Mouse (Mus musculus): Measurements from ENCODE around the gene Ubqlnl. TPM values are rescaled to one million over a fixed set of nuclear protein-coding genes. Genes with fewer than 3 reads are reported as not detected.

The Ubqlnl gene
- not detected in 2 replicates for polyA plus RNA-seq (2014; fragmentation: Nextera tagmentation; extraction: Ambion mirVana)

GRCm38 (mm10) chr7:104150456-104150855 lies at the start of gene Ubqlnl:
Gene Ubqlnl, minus strand, starts transcription at chr7:104150556.
- Histone ChIP-seq H3K27ac (ENCODE audit: low read depth) (no peak within 1 kb of the TSS), H3K36me3 (ENCODE audit: insufficient read depth) (no peaks in the 10 kb centered on the region), H3K9me3 (ENCODE audit: low read depth, low read length) (no peaks in the 10 kb centered on the region), H3K27me3 (ENCODE audit: insufficient read depth, low read length) (no peaks in the 10 kb centered on the region), H3K4me2 (no peak within 1 kb of the TSS), H3K9ac (no peak within 1 kb of the TSS), H3K4me1 (ENCODE audit: insufficient read depth) (no peaks in the 10 kb centered on the region), H3K4me3 (ENCODE audit: low read depth, low read length) (no peak within 1 kb of the TSS)
- no peak for TF ChIP-seq CTCF (IDR thresholded peaks at IDR 0.05; ENCODE audit: low read depth)
- 83% methylated on average over 2 of the region's 2 CpGs for WGBS
- ATAC-seq (ENCODE audit: insufficient read depth) (no peak), DNase-seq (no peak)

- peak; percentile 75; the same call in 1 of the 2 replicates for ATAC-seq (ENCODE audit: insufficient read depth)
- peak; percentile 89 for TF ChIP-seq CTCF (IDR thresholded peaks at IDR 0.05; ENCODE audit: low read depth)
- DNase-seq = peak; percentile 81
- H3K27me3 ChIP-seq (ENCODE audit: insufficient read depth, low read length) = no peaks in the 10 kb centered on the region
- WGBS = 4% methylated on average over 5 of the region's 5 CpGs
- no peak overlapping the region for H3K27ac ChIP-seq (ENCODE audit: low read depth)
- no peaks in the 10 kb centered on the region for H3K4me1 ChIP-seq (ENCODE audit: insufficient read depth)
- no peaks in the 10 kb centered on the region for H3K9me3 ChIP-seq (ENCODE audit: low read depth, low read length)
- no peak overlapping the region for H3K4me2 ChIP-seq
- no peaks in the 10 kb centered on the region for H3K36me3 ChIP-seq (ENCODE audit: insufficient read depth)
- no peak overlapping the region for H3K9ac ChIP-seq
- H3K4me3 ChIP-seq (ENCODE audit: low read depth, low read length) = no peak overlapping the region
These were observed 49.5 kb upstream of the Ubqlnl start for GRCm38 (mm10) chr7:104199822-104200221.

- Histone ChIP-seq H3K27ac (ENCODE audit: low read depth) (no peak within 1 kb of the TSS), H3K4me2 (no peak within 1 kb of the TSS), H3K36me3 (ENCODE audit: insufficient read depth) (no peaks in the 10 kb centered on the region), H3K9me3 (ENCODE audit: low read depth, low read length) (no peaks in the 10 kb centered on the region), H3K9ac (no peak within 1 kb of the TSS), H3K4me1 (ENCODE audit: insufficient read depth) (no peaks in the 10 kb centered on the region), H3K27me3 (ENCODE audit: insufficient read depth, low read length) (no peaks in the 10 kb centered on the region), H3K4me3 (ENCODE audit: low read depth, low read length) (no peak within 1 kb of the TSS)
- ATAC-seq (ENCODE audit: insufficient read depth) (no peak), DNase-seq (no peak)
- WGBS = 76% methylated on average over 6 of the region's 6 CpGs
- no peak for TF ChIP-seq CTCF (IDR thresholded peaks at IDR 0.05; ENCODE audit: low read depth)
These were observed 45.5 kb upstream of the Ubqlnl start, which contains the start of gene Olfr649 for GRCm38 (mm10) chr7:104195885-104196284. Gene Olfr649, minus strand, starts transcription at chr7:104195985.

- no peaks in the 10 kb centered on the region for H3K27me3 ChIP-seq (ENCODE audit: insufficient read depth, low read length)
- H3K4me3 ChIP-seq (ENCODE audit: low read depth, low read length) = no peak overlapping the region
- TF ChIP-seq CTCF (IDR thresholded peaks at IDR 0.05; ENCODE audit: low read depth) = no peak
- 55% methylated on average over 9 of the region's 9 CpGs for WGBS
- ATAC-seq (ENCODE audit: insufficient read depth) (no peak), DNase-seq (no peak)
- H3K4me2 ChIP-seq = no peak overlapping the region
- no peak overlapping the region for H3K9ac ChIP-seq
- H3K36me3 ChIP-seq (ENCODE audit: insufficient read depth) = no peaks in the 10 kb centered on the region
- H3K27ac ChIP-seq (ENCODE audit: low read depth) = no peak overlapping the region
- no peaks in the 10 kb centered on the region for H3K4me1 ChIP-seq (ENCODE audit: insufficient read depth)
- no peaks in the 10 kb centered on the region for H3K9me3 ChIP-seq (ENCODE audit: low read depth, low read length)
These were observed 40.9 kb upstream of the Ubqlnl start for GRCm38 (mm10) chr7:104191275-104191674.

GRCm38 (mm10) chr7:104183292-104183691 lies 32.9 kb upstream of the Ubqlnl start, which contains the start of gene Olfr648:
Gene Olfr648, minus strand, starts transcription at chr7:104183392.
- WGBS = 95% methylated on average over 2 of the region's 2 CpGs
- Histone ChIP-seq H3K4me2 (no peak within 1 kb of the TSS), H3K9ac (no peak within 1 kb of the TSS), H3K4me1 (ENCODE audit: insufficient read depth) (no peaks in the 10 kb centered on the region), H3K27ac (ENCODE audit: low read depth) (no peak within 1 kb of the TSS), H3K4me3 (ENCODE audit: low read depth, low read length) (no peak within 1 kb of the TSS), H3K27me3 (ENCODE audit: insufficient read depth, low read length) (no peaks in the 10 kb centered on the region), H3K9me3 (ENCODE audit: low read depth, low read length) (no peaks in the 10 kb centered on the region), H3K36me3 (ENCODE audit: insufficient read depth) (no peaks in the 10 kb centered on the region)
- ATAC-seq (ENCODE audit: insufficient read depth) = no peak
- no peak for TF ChIP-seq CTCF (IDR thresholded peaks at IDR 0.05; ENCODE audit: low read depth)
- no peak for DNase-seq

- Histone ChIP-seq H3K27ac (ENCODE audit: low read depth) (no peak overlapping the region), H3K27me3 (ENCODE audit: insufficient read depth, low read length) (no peaks in the 10 kb centered on the region), H3K4me1 (ENCODE audit: insufficient read depth) (no peaks in the 10 kb centered on the region), H3K9me3 (ENCODE audit: low read depth, low read length) (no peaks in the 10 kb centered on the region), H3K9ac (no peak overlapping the region), H3K36me3 (ENCODE audit: insufficient read depth) (no peaks in the 10 kb centered on the region), H3K4me3 (ENCODE audit: low read depth, low read length) (no peak overlapping the region), H3K4me2 (no peak overlapping the region)
- no peak for TF ChIP-seq CTCF (IDR thresholded peaks at IDR 0.05; ENCODE audit: low read depth)
- 75% methylated on average over 1 of the region's 1 CpGs for WGBS
- DNase-seq = no peak
- no peak for ATAC-seq (ENCODE audit: insufficient read depth)
These were observed 28.7 kb upstream of the Ubqlnl start for GRCm38 (mm10) chr7:104179074-104179473.

- H3K9me3 ChIP-seq (ENCODE audit: low read depth, low read length) = no peaks in the 10 kb centered on the region
- no peaks in the 10 kb centered on the region for H3K36me3 ChIP-seq (ENCODE audit: insufficient read depth)
- H3K4me3 ChIP-seq (ENCODE audit: low read depth, low read length) = no peak overlapping the region
- DNase-seq = no peak
- H3K9ac ChIP-seq = no peak overlapping the region
- H3K27ac ChIP-seq (ENCODE audit: low read depth) = no peak overlapping the region
- no peak overlapping the region for H3K4me2 ChIP-seq
- no peak for TF ChIP-seq CTCF (IDR thresholded peaks at IDR 0.05; ENCODE audit: low read depth)
- ATAC-seq (ENCODE audit: insufficient read depth) = no peak
- 66% methylated on average over 5 of the region's 5 CpGs for WGBS
- H3K4me1 ChIP-seq (ENCODE audit: insufficient read depth) = no peaks in the 10 kb centered on the region
- H3K27me3 ChIP-seq (ENCODE audit: insufficient read depth, low read length) = no peaks in the 10 kb centered on the region
These were observed 28.2 kb upstream of the Ubqlnl start for GRCm38 (mm10) chr7:104178422-104179054.
